Mouse (Mus musculus): ENCODE measurements around the gene Slco3a1. TPM values are rescaled to one million over a fixed set of nuclear protein-coding genes. Genes with fewer than 3 reads are reported as not detected.

Gene Slco3a1
- total and polyA plus RNA-seq, 2 experiments from 2014 or later = 10.5 to 24.8 TPM

- Histone ChIP-seq H3K4me3 (ENCODE audit: low read depth, low read length) (peak overlapping the region; percentile 89), H3K9me3 (replicated peaks; ENCODE audit: control insufficient read depth, low read length) (no peaks in the 10 kb centered on the region), H3K27me3 (ENCODE audit: control insufficient read depth, insufficient read depth, low read length) (peaks cover 7% of the 10 kb centered on the region), H3K27ac (ENCODE audit: low read depth) (peak overlapping the region; percentile 78), H3K4me1 (ENCODE audit: control insufficient read depth, insufficient read depth) (peaks cover 10% of the 10 kb centered on the region; the same call in 1 of the 2 replicates), H3K9ac (replicated peaks; ENCODE audit: low read depth, low read length) (peak overlapping the region; percentile 77), H3K36me3 (replicated peaks; ENCODE audit: control insufficient read depth, insufficient read depth, low read length) (no peaks in the 10 kb centered on the region), H3K4me2 (ENCODE audit: low read depth, low read length) (peak overlapping the region; percentile 99)
- 0% methylated on average over 30 of the region's 46 CpGs for WGBS
- DNase-seq (ENCODE audit: low spot score) = no peak
- ATAC-seq (ENCODE audit: insufficient read depth, low read depth) = peak; percentile 71
- TF ChIP-seq EP300 (IDR thresholded peaks at IDR 0.05; ENCODE audit: low read depth) = no peak
- TF ChIP-seq CTCF (IDR thresholded peaks at IDR 0.05; ENCODE audit: low read depth) = no peak
Measured at GRCm38 (mm10) chr7:74554041-74554561, 479 bp downstream of the Slco3a1 start.

GRCm38 (mm10) chr7:74553111-74553650 lies 1.4 kb downstream of the Slco3a1 start:
- DNase-seq (ENCODE audit: low spot score) (no peak), ATAC-seq (ENCODE audit: insufficient read depth, low read depth) (no peak)
- 58% methylated on average over 8 of the region's 8 CpGs for WGBS
- no peak overlapping the region for H3K27ac ChIP-seq (ENCODE audit: low read depth)
- TF ChIP-seq CTCF (IDR thresholded peaks at IDR 0.05; ENCODE audit: low read depth) = no peak
- TF ChIP-seq EP300 (IDR thresholded peaks at IDR 0.05; ENCODE audit: low read depth) = no peak
- peak overlapping the region; percentile 77; the same call in 1 of the 2 replicates for H3K9ac ChIP-seq (replicated peaks; ENCODE audit: low read depth, low read length)
- H3K27me3 ChIP-seq (ENCODE audit: control insufficient read depth, insufficient read depth, low read length) = peaks cover 7% of the 10 kb centered on the region
- peak overlapping the region; percentile 89 for H3K4me3 ChIP-seq (ENCODE audit: low read depth, low read length)
- H3K4me2 ChIP-seq (ENCODE audit: low read depth, low read length) = peak overlapping the region; percentile 99
- no peaks in the 10 kb centered on the region for H3K9me3 ChIP-seq (replicated peaks; ENCODE audit: control insufficient read depth, low read length)
- H3K4me1 ChIP-seq (ENCODE audit: control insufficient read depth, insufficient read depth) = peaks cover 10% of the 10 kb centered on the region; the same call in 1 of the 2 replicates
- no peaks in the 10 kb centered on the region for H3K36me3 ChIP-seq (replicated peaks; ENCODE audit: control insufficient read depth, insufficient read depth, low read length)

GRCm38 (mm10) chr7:74552546-74552945 lies 2.0 kb downstream of the Slco3a1 start:
- Histone ChIP-seq H3K9ac (replicated peaks; ENCODE audit: low read depth, low read length) (no peak overlapping the region), H3K36me3 (replicated peaks; ENCODE audit: control insufficient read depth, insufficient read depth, low read length) (no peaks in the 10 kb centered on the region), H3K4me3 (ENCODE audit: low read depth, low read length) (no peak overlapping the region), H3K9me3 (replicated peaks; ENCODE audit: control insufficient read depth, low read length) (no peaks in the 10 kb centered on the region), H3K4me2 (ENCODE audit: low read depth, low read length) (0 out of 2 replicates have a peak overlapping the region, but pooled peaks have one; percentile 6), H3K4me1 (ENCODE audit: control insufficient read depth, insufficient read depth) (peaks cover 10% of the 10 kb centered on the region; the same call in 1 of the 2 replicates), H3K27ac (ENCODE audit: low read depth) (no peak overlapping the region), H3K27me3 (ENCODE audit: control insufficient read depth, insufficient read depth, low read length) (peaks cover 7% of the 10 kb centered on the region)
- TF ChIP-seq CTCF (IDR thresholded peaks at IDR 0.05; ENCODE audit: low read depth) = no peak
- no peak for TF ChIP-seq EP300 (IDR thresholded peaks at IDR 0.05; ENCODE audit: low read depth)
- ATAC-seq (ENCODE audit: insufficient read depth, low read depth) (no peak), DNase-seq (ENCODE audit: low spot score) (no peak)
- WGBS = 42% methylated on average over 4 of the region's 4 CpGs

- Histone ChIP-seq H3K27me3 (ENCODE audit: control insufficient read depth, insufficient read depth, low read length) (peaks cover 7% of the 10 kb centered on the region), H3K27ac (ENCODE audit: low read depth) (no peak overlapping the region), H3K36me3 (replicated peaks; ENCODE audit: control insufficient read depth, insufficient read depth, low read length) (no peaks in the 10 kb centered on the region), H3K4me1 (ENCODE audit: control insufficient read depth, insufficient read depth) (peaks cover 10% of the 10 kb centered on the region; the same call in 1 of the 2 replicates), H3K9me3 (replicated peaks; ENCODE audit: control insufficient read depth, low read length) (no peaks in the 10 kb centered on the region), H3K4me3 (ENCODE audit: low read depth, low read length) (no peak overlapping the region), H3K4me2 (ENCODE audit: low read depth, low read length) (0 out of 2 replicates have a peak overlapping the region, but pooled peaks have one; percentile 6), H3K9ac (replicated peaks; ENCODE audit: low read depth, low read length) (no peak overlapping the region)
- TF ChIP-seq EP300 (IDR thresholded peaks at IDR 0.05; ENCODE audit: low read depth) (no peak), CTCF (IDR thresholded peaks at IDR 0.05; ENCODE audit: low read depth) (no peak)
- ATAC-seq (ENCODE audit: insufficient read depth, low read depth) (no peak), DNase-seq (ENCODE audit: low spot score) (no peak)
- WGBS = 48% methylated on average over 2 of the region's 2 CpGs
Measured at GRCm38 (mm10) chr7:74552000-74552358, 2.6 kb downstream of the Slco3a1 start.

GRCm38 (mm10) chr7:74551338-74551999 lies 3.1 kb downstream of the Slco3a1 start:
- peaks cover 7% of the 10 kb centered on the region for H3K27me3 ChIP-seq (ENCODE audit: control insufficient read depth, insufficient read depth, low read length)
- peaks cover 10% of the 10 kb centered on the region; the same call in 1 of the 2 replicates for H3K4me1 ChIP-seq (ENCODE audit: control insufficient read depth, insufficient read depth)
- no peak for TF ChIP-seq CTCF (IDR thresholded peaks at IDR 0.05; ENCODE audit: low read depth)
- TF ChIP-seq EP300 (IDR thresholded peaks at IDR 0.05; ENCODE audit: low read depth) = no peak
- H3K9ac ChIP-seq (replicated peaks; ENCODE audit: low read depth, low read length) = no peak overlapping the region
- H3K36me3 ChIP-seq (replicated peaks; ENCODE audit: control insufficient read depth, insufficient read depth, low read length) = no peaks in the 10 kb centered on the region
- no peak for DNase-seq (ENCODE audit: low spot score)
- no peaks in the 10 kb centered on the region for H3K9me3 ChIP-seq (replicated peaks; ENCODE audit: control insufficient read depth, low read length)
- WGBS = 71% methylated on average over 9 of the region's 9 CpGs
- no peak for ATAC-seq (ENCODE audit: insufficient read depth, low read depth)
- no peak overlapping the region for H3K4me3 ChIP-seq (ENCODE audit: low read depth, low read length)
- no peak overlapping the region for H3K4me2 ChIP-seq (ENCODE audit: low read depth, low read length)
- H3K27ac ChIP-seq (ENCODE audit: low read depth) = no peak overlapping the region
